Mouse (Mus musculus): ENCODE data around the gene Tiam2.
A peak's percentile ranks its signal among the peaks of the same experiment; 100 is the strongest.

Gene Tiam2

DNA sequence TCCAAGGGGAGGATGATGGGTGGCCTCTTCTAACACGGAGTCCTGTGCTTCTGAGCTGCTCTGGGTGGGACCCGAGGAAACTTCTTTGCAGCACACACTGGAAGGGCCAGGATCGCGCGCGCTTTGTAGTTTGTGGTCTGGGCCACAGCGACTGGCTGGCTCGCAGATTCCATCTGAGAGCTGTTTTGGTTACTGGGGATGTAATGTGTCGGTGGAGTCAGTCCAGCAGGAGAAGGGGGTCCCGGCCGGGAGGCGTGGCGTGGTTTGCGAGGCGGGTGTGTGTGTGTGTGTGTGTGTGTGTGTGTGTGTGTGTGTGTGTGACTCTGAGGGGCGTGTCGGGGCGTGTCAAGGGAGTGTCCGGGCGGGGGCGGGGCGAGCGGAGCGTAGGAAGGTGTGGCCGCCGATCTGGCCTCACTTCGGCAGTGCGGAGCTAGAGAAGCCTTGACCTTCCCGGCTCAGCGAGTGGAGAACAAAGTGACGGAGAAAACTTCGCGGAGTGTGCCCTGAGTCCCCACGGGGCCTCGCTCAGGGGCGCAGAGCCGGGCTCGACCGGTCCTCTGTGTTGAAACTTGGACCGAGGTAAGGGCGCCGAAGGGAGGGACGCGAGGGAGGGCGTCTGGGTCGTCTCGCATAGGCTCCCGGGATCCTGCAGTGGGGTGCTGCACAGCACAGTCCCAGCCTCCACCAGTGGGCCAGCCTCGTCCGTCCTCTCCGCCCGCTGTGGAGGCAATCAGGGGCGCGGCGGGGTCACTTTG lies at the start of gene Tiam2:
Tiam2 (plus strand) TSS at position 426 of the 755 bp plus-strand sequence.
- DNase-seq (ENCODE audit: low spot score in 2 of 2), result peak; percentile 8 to 52

DNA sequence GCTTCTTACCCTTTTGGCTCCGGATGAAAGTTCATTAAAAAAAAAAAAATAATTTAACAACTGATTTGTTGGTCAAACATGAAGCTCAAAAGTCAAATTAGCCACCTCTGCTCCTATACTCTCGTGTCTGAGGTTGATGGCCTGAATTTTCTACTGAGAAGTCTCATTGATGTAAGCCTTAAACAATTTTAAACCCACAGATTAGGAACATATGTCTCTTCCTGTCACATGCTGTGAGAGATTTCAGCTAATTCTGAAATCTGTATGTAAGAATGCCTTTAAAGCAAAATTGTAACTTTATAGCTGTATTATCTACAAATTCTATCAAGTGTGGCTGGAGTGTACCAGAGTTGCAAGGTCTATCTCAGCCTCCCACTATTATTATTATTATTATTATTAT lies 46.1 kb upstream of the Tiam2 start:
- DNase-seq (ENCODE audit: low spot score in 2 of 2), result no peak

DNA sequence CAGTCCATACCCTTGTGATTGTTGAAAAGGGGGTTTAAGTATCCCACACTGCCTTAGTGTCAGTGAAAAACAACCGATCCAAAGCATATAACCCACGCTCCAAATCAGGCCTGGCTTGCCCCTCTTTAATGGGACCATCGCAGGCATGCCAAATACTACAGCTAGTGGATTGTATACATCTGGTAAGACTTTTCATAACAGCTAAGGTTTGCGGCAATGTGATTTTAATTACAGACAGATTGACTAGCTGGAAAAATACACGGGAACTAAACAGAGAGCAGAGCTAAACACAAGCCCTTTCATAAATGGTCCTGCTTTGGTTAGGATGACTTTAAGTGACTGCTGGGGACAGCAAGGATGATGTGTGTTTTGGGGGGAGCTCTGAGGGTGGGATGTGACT lies 44.4 kb upstream of the Tiam2 start:
- DNase-seq (ENCODE audit: low spot score in 2 of 2), result no peak

DNA sequence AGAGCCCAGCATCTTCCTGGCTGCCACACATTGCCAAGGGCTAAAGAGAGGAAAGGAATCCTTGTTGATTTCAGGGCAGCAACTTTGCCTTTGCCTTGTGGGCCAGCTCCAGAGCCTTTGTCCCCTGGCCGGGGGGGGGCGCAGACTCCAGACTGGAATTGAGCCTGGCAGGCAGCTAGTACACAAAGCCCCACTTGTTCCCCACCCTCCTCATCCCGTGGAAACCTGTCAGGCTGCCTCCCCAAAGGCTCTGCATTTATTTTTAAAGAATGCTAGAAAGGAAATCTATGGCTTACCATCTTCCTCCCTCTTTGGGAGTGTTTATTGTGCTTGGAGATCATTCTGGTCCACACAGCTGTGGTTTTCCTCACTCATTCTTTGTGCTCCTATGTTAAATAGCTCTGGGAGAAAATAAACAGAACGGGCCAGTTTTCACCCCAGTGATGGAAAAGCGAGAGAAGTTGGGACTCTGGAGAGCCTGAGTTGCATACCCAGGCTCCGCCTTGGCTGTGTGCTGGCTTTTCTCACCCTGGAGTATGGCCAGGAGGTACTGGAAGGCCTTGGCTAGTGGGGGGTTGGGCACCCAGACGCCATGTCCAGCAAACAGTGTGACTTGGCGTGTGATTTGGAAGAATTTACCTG lies 41.2 kb upstream of the Tiam2 start:
- DNase-seq (ENCODE audit: low spot score in 2 of 2), result no peak

DNA sequence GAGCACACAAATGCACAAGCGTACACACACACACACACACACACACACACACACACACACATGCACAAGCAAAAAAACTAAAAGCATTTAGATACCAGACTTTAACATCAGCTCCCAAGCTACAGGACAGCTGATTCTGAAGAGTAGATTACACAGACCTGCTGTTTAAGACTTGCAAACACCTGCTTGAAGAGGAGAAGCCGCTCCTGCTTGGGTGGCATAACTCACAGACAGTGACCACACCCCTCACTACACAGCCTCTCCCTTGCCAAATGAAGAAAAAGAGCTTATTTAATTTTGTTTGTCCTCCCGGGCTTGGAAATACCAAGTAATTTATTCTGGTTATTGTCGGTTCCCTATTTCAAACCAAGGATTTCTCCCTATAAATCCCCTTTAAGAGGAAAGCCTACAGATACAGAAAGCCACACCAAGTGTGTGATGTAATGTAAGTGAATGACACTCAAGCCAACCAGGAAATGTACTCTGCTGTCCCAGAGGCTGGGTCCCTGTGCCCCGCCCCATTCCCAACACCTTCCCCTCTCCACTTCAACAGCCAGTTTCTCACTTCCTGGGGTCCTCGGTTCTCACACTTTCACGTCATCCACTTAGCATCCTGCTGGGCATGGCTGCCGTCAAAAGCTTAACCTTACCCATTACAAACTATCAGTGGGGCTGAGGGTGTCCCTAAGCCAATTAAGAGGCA lies 40.1 kb upstream of the Tiam2 start:
- DNase-seq (ENCODE audit: low spot score in 2 of 2), result no peak

DNA sequence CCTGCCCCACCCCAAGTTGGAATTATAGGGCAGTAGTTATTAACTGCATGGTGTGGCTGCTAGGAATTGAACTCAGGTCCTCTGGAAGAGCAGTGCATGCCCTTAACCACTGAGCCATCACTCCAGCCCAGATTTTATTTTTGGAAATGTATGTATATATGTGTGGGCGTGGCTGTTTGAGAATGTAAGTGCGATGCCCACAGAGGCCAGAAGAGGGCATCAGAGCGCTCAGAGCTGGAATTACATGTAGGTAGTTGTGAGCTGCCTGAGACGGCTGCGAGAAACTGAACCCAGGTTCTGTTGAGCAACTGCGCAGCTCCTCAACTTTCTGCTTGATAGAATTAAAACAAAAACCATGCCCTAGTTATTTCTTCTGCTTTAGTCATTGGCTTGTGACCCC lies 38.0 kb upstream of the Tiam2 start:
- DNase-seq (ENCODE audit: low spot score in 2 of 2), result peak; percentile 29 to 66

DNA sequence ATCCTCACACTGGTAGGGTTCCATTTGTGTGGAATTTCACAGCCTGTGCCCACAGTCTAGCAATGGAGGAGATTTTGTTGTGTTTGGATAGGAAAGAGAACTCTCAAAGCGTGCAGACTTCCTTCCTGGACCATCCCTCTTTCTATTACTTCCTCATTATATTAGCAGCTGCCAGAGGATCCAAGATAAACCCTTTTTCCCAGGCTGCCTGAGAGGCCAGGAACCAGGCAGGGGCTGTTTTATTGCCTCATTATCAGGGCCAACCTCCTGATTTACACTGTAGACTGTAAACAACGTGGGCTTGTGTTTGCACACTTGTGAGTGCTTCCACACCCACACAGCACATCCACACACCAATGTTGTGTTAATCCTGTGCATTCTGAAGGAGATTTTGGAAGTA lies 31.3 kb upstream of the Tiam2 start:
- DNase-seq (ENCODE audit: low spot score in 2 of 2), result no peak

DNA sequence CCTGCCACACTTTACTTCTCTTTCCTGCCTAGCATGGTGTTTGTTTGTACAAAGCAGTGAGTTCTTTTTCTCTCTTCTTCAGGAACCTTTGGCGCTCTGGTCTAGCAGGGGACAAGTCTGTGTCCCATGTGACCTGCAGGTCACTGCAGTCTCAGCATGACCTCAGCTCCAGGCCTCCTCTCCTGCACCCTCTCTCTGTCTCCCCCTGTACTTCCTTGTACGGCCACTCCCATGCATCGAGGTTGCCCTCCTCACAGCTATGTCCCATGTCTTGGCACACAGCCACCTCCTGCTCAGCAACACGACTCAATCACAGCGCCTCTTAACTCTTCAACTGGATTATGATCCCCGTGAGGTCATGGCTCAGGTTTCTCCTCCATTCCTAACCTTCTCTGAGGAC lies 26.9 kb upstream of the Tiam2 start:
- DNase-seq (ENCODE audit: low spot score in 2 of 2), result no peak

DNA sequence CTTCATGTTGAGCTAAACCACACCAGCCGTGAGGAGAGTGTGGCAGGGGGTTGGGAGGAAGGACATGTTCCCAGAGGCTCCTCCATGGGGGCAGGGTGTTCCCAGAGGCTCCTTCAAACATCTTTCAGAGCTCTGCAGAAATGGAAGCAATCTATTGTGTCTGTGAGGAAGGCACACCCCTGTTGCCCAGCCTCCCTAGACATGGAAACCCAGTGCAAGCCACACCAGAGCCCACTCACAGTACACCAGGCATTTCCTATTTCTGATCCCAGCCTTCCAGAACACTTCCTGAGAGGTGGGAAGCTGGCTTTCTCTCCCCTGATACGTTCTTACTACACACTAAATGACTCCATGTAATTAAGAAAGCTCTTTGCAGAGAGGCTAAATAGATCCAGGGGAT lies 20.4 kb upstream of the Tiam2 start:
- DNase-seq (ENCODE audit: low spot score in 2 of 2), result no peak

DNA sequence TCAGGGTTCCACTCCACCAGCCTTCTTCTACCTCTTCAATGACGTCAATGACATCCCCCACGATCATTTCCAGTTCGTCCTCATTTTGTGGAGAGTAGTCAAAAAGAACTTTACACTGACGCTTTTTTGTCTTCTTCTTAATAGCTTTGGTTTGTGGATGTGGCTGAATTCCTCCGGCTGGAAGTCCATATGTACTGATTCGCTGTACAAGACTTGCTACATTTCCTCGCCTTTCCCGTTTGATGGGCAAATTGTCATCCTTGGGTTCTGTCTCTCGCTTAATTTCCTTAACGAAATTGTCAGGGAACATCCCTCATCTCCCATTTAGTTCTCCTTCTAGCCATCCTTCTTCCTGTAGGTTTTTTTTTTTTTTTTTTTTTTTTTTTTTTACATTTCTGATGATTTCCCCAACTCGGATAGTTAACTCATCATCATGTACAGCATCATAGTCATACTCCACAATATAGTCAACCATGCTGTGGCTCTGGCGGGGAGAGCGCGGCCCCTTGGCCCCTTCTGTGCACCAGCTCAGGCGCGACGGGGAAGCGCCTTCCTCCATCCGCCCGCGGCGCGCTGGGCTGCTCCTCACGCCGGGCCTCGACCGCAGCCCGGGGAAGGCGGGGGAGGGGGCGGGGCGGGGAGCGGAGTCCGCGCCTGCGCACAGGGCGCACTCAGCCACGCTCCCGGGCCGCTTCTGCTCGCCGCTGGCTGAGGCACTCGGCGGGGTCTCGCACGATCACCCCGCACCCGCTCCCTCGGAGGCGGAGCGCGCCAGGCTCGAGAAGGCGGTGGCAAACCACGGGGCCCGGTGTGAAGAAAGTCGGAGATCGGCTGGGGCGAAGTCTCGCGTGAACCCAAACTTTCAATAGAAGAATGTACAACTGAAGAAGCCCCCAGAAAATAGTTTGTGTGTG lies 12.4 kb upstream of the Tiam2 start:
- DNase-seq (ENCODE audit: low spot score in 2 of 2), result peak; percentile 25 to 60

DNA sequence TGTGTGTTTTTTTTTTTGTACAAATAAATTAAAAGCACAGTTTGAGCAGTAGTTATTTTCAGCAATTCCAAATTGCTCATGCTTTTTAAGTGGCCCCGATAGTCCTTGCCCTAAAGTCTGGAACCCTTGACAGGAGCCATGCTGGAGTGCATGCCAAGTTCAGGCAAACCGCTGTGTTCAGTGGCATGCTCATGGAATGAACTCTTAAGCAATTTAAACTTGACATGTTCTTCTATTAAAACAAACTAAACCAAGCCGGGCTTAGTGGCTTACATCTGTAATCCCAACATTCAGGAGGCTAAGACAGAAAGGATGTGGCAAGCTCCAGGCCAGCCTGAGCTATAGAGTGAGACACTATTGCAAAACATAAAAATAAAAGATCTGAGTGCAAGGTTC lies 11.8 kb upstream of the Tiam2 start:
- no peak for DNase-seq (ENCODE audit: low spot score in 2 of 2)

DNA sequence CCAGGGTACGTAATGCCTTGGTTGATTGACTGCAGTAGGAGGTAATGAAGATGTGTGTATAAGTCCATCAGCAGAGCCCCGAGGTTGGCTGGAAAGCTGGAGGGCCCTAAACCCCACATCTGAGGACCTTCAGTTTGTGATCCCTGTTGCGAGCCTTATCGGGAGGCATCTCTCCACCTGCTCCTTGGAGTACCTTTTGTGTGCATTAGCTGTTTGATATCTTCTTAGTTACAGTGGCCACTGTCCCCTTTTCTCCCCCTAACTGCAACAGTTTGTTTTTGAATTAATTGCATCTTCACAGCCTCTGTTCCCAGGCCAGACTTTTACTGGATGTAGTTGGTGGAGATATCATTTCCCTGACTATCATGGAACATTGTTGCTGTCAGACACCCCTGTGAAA lies 10.8 kb upstream of the Tiam2 start:
- DNase-seq (ENCODE audit: low spot score in 2 of 2), result no peak

DNA sequence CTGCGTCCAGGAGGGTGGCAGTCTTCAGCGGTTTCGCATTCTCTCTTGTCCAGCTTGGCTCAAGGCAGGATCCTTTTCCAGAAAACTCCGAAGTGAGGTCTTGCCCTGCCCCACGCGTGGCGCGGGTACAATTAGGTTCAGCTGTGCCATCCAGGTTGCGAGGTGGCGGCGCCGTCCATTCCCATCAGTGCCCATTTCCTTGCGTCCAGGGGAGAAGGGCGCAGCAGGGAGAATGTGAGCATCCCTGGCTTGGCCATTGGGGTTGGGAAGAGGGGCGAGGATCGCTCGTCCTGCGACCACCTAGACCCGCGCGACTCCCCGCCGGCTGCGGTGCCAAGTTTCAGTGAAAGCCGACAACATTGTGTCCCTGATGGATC lies 518 bp downstream of the Tiam2 start:
- no peak for DNase-seq (ENCODE audit: low spot score in 2 of 2)

DNA sequence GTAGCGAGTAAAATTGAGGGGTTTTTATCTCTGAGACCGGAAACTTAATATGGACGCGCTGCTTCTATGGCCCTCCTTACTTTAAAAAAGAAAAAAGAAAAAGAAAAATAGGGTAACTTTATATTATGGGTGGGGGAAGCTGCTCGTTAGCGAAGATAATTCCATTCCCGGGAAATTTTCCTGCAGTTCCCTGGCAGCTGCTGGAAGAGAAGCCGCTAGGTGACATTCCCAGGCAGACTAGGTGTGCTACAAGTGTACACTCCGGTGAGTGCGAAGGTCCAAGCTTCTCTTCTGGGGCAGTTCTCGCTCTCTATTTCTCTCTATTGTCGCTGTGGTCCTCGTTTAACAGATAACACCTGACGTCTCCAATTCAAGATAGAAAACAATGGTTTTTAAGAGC lies 962 bp downstream of the Tiam2 start:
- DNase-seq (ENCODE audit: low spot score in 2 of 2), result no peak

DNA sequence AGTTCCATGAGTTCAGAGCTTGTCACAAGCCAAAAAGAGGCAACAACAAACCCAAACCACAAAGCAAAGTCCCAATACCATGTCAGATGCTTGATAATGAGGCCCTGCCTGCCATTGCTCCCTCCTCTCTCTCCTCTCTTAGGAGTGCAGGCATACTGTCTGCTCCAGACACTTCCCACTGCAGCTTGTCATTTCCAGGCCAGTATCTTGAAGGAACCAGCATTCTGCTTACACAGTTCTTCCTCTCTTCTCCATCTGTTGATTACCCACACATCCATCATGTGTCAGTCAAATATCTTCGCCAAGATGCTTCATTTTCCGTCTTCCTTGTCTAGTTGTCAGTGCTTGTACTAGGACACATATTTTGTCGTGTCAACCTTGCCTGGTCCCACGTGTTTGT lies 2.4 kb downstream of the Tiam2 start:
- DNase-seq (ENCODE audit: low spot score in 2 of 2), result no peak

DNA sequence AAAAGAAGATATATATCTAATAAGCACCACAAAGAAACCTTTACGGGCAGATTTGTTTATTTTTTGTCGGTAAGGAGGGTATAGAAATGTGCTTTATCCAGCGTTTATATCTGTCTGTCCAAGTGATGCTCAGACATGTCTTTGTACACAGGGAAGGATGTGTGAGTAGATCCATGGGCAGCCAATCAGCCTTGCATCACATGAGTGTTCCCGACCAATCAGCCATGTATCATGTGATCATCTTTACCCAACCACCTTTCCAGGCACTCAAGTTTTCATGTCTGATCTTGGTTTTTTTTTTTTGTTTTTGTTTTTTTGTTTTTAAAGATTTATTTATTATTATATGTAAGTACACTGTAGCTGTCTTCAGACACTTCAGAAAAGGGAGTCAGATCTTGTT lies 3.1 kb downstream of the Tiam2 start:
- no peak for DNase-seq (ENCODE audit: low spot score in 2 of 2)

DNA sequence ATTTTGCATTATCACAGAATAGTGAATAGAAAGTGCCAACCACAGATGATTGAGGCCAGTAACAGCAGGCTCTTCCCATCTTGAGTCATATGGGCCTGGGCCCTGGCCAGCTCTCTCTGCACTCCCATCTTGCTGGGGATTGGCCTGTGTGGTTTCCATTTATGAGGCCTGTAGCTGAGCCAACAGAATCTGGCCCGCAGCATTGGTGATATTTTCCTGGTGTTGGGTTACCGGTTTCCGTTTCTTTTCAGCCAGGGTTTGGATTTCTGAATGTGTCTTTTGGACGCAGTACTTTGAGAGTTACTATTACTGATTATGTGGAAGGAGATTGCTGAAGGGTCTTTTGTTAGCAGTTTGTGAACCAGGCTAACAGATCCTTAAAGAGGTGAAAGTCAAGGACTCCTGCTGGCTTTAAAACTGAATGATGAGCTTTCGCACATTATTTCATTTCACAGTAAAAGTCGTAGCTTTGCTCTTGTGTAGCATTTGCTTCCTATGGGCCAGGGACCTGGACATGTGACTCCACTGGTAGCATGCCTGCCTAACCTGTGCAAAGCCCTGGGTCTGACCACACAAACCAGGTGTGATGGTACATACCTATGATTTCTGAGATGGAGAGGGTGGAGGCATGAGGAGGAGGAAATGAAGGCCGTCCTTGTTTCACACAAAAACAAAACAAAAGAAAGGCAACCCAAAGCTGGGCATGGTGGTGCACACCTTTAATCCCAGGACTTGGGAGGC lies 5.5 kb downstream of the Tiam2 start:
- no peak for DNase-seq (ENCODE audit: low spot score in 2 of 2)

DNA sequence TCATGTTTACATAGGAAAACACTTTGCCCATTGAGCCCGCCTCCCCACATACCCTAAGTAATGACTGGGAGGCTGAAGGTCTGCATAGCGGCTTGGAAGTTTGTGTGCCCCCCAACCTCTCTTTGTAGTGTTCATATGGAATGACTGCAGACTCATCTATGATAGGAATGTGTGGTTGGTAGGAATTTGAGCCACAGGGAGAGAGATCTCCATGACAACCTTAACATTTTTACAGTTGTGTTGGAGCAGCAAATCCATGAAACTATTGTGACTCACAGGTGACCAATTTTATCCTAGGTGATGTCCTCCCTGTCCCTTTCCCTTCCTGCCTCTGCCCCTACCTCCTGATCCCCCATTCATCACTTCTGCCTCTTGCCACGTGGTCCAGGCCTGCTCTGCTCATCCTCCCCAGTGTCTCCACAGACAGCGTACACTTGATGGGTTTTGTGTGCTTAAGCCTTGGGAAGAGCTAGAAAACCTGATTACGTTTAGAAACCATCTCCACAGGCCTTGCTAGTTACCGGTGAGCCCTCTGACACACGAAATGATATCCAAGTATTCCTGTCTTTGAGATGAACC lies 9.9 kb downstream of the Tiam2 start:
- no peak for DNase-seq (ENCODE audit: low spot score in 2 of 2)

DNA sequence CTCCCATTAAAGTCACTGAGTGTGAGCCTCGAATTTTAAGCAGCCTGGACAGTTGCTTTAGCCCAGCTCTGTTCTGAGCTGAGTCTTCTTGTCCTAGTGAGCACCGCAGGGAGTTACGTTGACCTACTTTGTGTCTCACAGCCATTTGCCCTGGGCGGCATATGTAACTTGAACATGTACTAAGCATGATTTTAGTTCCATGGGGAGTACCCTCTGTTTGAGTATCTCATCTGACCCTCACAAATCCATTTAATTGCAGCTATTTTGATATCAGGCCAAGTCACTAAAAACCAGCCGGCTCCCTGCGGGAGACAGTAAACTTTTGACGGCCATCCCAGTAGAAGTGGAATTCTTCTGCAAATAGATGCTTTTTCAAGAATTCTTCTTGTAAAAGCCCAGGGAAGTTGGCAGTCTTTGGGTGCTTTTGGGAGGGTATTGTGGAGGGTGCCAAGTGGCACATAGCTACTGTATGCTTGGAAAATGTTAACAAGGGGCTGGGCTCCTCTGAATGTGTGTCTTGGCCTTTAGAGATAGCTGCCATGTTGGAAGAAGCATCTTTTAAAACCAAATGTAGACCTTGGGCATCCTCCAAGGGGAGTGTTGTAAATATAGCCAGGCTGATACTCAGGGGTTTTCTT lies 10.6 kb downstream of the Tiam2 start:
- no peak for DNase-seq (ENCODE audit: low spot score in 2 of 2)

DNA sequence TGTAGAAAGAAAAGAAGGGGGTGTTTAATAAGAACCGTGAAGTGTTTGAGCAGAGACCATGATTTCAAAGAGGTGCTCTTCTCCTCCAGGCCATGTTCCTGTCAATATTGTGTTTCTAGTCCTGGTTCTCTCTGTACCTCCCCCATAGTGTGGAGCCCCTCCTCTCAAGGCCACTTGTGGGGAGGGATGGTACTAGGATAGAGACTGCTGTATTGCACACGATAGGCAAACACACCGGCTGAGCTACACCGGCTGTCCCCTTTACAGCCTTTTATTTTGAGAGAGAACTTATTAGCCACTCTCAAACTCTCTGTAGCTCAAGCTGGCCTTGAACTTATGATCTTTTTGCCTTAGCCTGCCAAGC lies 11.1 kb downstream of the Tiam2 start:
- no peak for DNase-seq (ENCODE audit: low spot score in 2 of 2)

DNA sequence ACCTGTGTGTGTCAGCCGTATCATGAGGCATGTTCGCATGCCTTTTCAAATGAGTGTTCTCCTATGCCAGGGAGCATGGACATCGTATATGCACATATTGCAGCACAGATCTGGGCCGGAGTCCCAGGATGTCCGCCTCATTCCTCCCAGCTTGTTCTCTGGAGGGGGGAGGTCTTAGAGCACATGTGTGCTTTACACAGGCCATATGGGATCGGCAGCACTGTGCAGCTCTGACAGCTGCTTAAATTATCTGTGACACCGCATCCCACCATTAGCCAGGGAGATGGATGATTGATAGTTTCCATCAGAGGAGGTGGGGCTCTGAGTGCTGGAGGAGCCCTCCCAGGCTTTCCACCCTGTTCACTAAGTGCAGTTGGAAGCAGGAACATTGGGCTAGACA lies 12.4 kb downstream of the Tiam2 start:
- DNase-seq (ENCODE audit: low spot score in 2 of 2), result no peak

Measured in spleen, postnatal 10 days (tissue).